Mouse (Mus musculus): ENCODE data around the gene Lsmem1.
"Not testable (repeated sequence)": the region's sequence is repeated elsewhere in the genome, so short reads cannot be mapped to it uniquely, and the experiment has no call there.

Gene Lsmem1

DNA sequence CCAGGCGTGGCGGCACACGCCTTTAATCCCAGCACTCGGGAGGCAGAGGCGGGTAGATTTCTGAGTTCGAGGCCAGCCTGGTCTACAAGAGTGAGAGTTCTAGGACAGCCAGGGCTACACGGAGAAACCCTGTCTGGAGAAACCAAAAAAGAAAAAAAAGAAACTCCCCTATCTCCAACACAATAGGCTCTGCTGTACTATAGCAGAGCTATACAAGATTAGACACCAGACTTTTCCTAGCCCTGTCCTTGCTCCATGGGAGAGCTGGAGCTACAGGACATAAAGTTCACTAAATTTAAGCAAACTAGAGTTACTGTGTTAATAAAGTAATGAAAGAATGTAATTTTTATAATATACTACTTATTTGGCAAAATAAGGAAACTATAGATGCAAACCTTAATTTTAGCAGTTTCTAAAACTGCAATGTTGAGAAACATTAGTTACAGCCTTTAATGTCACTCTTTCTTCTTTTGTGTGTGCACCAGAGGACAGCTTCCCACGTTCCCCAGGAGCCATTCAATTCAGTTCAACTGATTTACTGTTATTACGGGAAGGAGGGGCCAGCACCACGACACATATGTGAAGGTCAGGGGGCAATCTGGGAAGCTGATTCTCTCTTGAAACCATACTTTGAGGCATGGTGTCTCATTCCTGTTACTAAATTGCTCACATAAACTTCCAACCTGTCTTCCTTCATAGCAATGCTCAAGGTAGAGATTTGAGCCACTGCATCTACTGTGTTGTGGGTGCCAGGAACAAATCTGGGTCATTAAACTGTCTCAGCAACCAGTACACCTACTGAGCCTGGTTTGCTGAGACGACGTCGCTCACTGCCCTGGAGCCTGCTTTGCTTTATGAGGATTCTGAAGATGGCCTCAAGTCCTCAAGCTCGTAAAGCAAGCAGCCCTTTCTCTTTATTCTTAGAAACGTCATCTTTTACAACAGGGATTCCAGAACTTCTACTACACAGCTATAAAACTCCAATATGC, 15.9 kb upstream of the Lsmem1 start:
- DNase-seq (ENCODE audit: low read depth, low spot score) = no peak

GRCm38 (mm10) chr12:40209049-40209448, 9.8 kb upstream of the Lsmem1 start:
- peak; percentile 27 for DNase-seq (ENCODE audit: low read depth, low spot score)

GRCm38 (mm10) chr12:40207909-40208308, 8.6 kb upstream of the Lsmem1 start:
- no peak for DNase-seq (ENCODE audit: low read depth, low spot score)

DNA sequence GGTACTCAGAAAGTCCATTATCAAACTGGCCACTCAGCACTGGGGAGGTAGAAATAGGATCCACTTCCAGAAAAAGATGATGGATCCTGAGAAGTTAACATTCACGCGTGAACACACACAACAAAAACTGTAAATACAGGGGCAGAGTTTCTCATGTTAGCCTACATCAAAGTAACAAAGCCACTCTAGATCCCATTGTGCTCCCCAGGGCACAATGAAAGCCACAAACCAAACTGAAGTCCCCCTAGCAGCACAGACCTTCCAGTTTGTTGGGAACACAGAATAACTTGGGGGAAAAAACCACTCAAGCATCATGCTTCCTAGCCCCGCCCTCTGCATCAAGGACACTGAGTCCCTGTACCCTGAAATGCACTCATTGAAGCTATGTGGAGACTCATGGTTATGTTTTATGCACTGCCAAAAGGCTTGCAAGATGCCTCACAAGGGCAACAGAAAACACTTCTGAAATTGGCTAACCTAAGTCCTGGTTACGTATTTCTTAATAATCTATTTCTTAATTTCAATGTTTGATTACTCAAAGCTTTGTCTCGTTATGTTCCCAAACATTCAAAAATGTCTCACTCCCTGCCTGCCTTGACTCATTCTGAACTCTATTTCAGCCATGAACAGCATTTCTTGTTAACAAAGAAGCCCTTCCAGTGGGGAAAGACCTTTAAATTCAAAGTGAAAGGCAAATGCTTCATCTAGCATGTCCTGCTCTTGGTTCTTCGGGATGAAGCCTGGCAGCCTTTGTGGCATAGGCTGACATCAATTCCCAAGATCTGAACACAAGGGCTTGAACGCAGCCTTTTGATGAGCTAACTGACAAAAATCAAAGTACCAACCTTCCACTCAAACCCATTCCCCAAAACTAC, 3.1 kb upstream of the Lsmem1 start:
- DNase-seq (ENCODE audit: low read depth, low spot score) = no peak

GRCm38 (mm10) chr12:40200484-40201235, 1.4 kb upstream of the Lsmem1 start:
- no peak for DNase-seq (ENCODE audit: low read depth, low spot score)

DNA sequence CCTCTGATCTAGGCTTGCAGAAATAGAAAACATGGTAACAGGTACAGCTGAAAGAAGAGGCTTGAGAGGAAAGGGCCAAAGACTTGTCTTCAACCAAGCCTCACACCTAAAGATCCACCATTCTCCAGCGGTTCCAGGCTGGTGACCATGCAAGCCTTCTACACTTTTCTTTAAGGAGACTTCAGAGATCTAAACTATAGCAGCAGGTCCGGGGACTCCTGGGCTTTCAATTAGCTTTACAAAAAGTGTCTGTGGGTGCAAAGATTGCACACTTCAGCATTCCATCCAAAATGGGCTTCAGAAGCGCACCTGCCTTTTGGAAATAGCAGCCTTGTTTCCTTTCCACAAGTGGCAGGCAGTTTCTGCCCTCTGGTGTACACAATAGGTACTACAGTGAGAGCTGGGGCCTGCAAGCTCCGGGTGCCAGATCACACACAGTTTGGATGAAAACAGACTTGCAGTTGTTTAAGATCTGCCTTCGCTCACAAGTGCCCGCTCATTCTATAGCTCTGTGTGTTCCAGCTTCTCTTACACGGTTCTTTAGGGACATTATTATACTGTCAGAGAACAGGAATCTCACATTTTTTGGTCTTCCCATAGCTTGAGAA, 609 bp upstream of the Lsmem1 start:
- DNase-seq (ENCODE audit: low read depth, low spot score) = peak; percentile 84

- DNase-seq (ENCODE audit: low read depth, low spot score) = peak; percentile 42
Measured at GRCm38 (mm10) chr12:40198427-40198826, 863 bp downstream of the Lsmem1 start.

GRCm38 (mm10) chr12:40198019-40198418, 1.3 kb downstream of the Lsmem1 start:
- DNase-seq (ENCODE audit: low read depth, low spot score) = no peak

DNA sequence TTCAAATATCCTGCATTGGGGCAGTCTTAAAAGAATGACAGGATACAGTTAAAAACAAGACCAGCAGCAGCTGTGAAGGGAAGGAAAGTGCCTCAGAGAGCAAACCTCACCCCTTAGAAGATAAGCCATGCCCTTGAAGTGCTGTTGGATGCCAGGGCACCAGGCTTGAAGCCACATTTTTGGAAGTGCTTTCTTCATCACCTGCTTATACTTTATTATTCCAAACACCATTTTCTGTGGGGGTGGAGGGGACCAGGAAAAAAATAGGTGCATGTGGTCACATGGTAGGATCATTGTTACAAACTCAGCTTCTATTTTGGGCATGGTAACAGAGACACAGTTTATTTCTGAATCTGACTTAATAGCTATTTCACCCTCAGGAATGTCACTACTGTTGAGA, 1.8 kb downstream of the Lsmem1 start:
- DNase-seq (ENCODE audit: low read depth, low spot score) = peak; percentile 16

DNA sequence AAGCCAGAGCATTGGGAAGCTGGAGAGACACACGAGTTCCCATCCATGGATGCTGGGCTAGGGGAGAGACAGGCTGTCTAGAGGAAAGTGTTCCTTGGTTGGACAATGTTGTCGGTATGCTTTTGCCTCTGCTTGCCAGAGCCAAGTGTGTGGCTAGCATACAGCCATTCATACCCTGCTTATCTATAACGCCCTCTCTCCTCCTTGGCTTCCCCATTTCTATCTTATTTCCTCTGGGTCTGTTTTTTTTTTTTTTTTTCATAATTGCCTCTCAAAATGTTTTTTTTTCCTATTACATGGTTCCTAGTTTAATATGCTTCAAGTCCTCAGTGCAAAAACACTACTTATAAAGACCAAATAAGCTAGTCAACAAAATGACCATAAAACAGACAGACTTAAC, 13.8 kb downstream of the Lsmem1 start:
- DNase-seq (ENCODE audit: low read depth, low spot score) = no peak

DNA sequence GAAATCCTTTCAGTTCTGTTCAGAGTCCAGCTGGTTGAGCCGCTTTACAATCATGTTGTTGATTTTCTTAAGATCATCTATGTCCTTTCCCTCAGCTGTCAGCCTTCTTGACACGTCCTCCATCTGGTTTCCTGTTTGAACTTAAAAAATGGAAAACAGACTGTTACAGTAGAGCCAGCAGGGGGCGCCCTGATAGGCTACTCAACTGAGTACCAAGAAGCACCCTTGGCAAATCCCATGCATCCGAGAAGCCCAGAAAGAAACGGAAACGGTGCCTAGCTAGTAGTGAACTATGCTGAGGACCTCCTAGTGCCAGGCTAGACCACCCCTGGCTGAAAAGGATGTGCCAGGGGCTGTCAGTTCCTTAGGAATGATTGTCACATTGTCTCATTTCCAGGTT, 22.2 kb downstream of the Lsmem1 start:
- DNase-seq (ENCODE audit: low read depth, low spot score) = peak; percentile 61

- no peak for DNase-seq (ENCODE audit: low read depth, low spot score)
Measured at GRCm38 (mm10) chr12:40176158-40176557, 23.1 kb downstream of the Lsmem1 start.

GRCm38 (mm10) chr12:40175171-40175570, 24.1 kb downstream of the Lsmem1 start:
- not testable (repeated sequence) for DNase-seq (ENCODE audit: low read depth, low spot score)

DNA sequence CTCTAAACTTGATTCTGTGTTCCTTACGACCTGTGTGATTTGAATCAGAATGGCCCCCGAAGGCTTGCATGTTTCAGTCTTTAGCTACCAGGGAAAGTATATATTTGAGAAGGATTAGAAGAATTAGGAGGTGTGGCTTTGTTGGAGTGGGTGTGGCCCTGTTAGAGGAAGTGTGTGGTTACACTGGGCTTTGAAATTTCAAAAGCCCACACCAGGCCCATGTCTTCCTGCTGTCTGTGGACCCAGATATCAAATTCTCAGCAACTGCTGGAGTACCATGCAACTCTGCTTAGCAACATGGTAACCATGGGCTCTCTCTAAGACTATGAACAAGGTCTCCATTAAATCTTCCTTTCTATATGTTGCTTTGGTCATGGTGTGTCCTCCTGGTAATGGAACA, 27.7 kb downstream of the Lsmem1 start:
- DNase-seq (ENCODE audit: low read depth, low spot score) = no peak

- no peak for DNase-seq (ENCODE audit: low read depth, low spot score)
Measured at GRCm38 (mm10) chr12:40169675-40170074, 29.6 kb downstream of the Lsmem1 start.

DNA sequence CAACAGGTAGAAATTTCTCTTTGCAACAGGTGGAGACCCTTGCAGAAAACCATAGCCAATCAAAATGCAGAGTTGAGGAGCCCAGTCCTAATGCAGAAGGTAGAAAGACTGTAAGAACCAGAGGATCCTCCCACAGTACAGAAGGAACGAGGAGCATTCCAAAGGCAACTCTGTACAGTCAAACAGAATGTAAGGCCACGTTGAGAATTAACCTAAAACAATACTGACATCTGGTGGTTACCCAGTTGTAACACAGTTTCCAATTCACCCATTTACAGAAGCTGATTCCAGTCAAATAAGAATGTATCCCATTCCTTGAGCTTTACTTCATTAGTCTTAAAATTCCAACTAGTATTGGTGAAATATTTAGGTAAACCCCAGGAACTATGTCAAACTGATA, 34.7 kb downstream of the Lsmem1 start:
- peak; percentile 71 for DNase-seq (ENCODE audit: low read depth, low spot score)

GRCm38 (mm10) chr12:40160777-40161176, 38.5 kb downstream of the Lsmem1 start:
- DNase-seq (ENCODE audit: low read depth, low spot score) = no peak

DNA sequence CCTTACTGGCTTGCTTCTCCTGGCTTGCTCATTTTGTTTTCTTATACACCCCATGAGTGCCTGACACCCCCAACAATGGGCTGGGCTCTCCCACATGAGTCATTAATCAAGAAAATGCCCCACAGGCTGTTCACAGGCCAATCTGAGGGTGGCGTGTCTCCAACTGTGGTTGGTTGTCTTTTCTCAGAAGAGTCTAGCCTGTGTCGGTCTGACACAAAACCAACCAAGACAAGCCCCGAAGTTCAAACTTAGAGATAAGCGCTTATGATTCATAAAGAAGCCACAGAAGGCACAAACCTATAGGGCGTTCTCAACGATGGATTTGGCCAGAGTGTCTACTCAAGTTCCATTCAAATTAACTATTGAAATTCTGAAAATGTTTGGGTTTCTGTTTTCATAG, 45.1 kb downstream of the Lsmem1 start:
- DNase-seq (ENCODE audit: low read depth, low spot score) = no peak

DNA sequence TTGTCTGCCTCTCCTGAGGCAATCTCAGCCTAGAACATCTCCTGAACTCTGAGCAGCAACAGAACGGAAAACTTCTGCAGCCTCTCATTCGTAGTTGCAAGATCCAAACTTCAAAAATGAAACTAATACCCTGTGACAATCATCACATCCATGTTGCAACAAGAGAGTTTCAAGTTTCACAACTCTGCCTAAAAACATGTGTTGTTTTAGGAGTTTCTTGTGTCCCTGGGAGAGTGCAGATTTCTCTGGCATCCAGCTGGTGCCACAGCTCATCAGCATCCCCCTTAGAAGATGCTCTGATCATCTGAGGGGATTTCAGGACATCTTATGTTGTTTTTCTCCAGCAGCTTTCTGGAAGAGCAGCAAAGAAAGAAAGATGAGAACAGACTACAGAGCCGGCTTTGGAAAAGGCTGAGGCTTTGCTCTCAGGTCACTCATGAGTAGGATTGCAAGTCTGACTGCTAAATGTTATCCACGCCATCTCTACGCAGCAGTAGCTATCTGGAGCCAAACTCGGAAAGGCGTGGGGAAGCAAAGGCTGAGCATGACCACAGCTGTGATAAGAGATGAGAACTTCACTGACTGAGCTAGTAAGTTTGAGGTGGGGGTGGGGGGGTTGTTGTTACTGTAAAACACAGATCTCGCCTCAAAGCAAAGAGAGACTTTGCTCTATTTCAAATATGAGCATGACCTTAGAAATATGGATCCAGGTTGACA, 46.8 kb downstream of the Lsmem1 start:
- DNase-seq (ENCODE audit: low read depth, low spot score) = peak; percentile 10

GRCm38 (mm10) chr12:40147319-40147718, 52.0 kb downstream of the Lsmem1 start:
- DNase-seq (ENCODE audit: low read depth, low spot score) = no peak

DNA sequence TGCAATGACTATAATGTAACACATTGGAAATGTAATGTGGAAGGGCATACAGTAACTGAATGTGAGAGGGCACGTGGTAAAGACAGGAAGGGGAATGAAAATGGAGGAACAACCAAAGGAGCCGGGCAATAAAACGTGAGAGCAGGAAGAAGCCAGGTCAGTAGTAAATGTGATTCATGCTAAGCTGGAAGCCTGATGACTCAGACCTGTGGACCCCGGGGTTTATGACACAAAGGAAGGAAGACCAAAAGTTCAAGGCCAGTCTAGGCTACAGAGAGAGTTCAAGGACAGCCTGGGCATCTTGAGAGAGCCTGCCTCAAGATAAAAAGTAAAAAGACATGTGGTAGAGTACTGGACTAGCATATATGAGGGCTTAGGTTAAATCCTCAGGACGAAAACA, 52.8 kb downstream of the Lsmem1 start:
- no peak for DNase-seq (ENCODE audit: low read depth, low spot score)

Data from brain, adult 2 months (tissue).